Mouse (Mus musculus) brain, embryonic 14.5 days (tissue): ENCODE measurements at regions not wholly inside any gene's neighbourhood (a gene's known extent, or its start where the extent isn't known, plus 50 kb on each side); places are given as distances from the start of the nearest gene placed in this dataset.

Experiments
- CTCF ChIP-seq: fragments of 200-500 bp; IDR thresholded peaks from 2 replicates; pipeline ENCODE4 v1.5.1; 2012; ENCODE audit warnings: inconsistent platforms, mild to moderate bottlenecking, moderate library complexity, borderline replicate concordance; ENCODE audit not compliant: insufficient read depth, insufficient read length; ENCODE audit errors: extremely low read depth
- POLR2A ChIP-seq: fragments of 200-500 bp; IDR thresholded peaks from 2 replicates; pipeline ENCODE4 v1.6.1; 2012; ENCODE audit warnings: mild to moderate bottlenecking, inconsistent platforms, borderline replicate concordance; ENCODE audit not compliant: poor library complexity, insufficient read depth, insufficient read length, severe bottlenecking; ENCODE audit errors: extremely low read depth

- TF ChIP-seq POLR2A (no peak), CTCF (no peak)
Measured at GRCm38 (mm10) chr5:91456924-91457323, 54.1 kb upstream of the Btc start.
